Mouse (Mus musculus) lung, embryonic 16.5 days (tissue): Measurements from ENCODE around the gene C2cd4d. TPM values are rescaled to one million over a fixed set of nuclear protein-coding genes. Genes with fewer than 3 reads are reported as not detected.
A peak's percentile ranks its signal among the peaks of the same experiment; 100 is the strongest.

Source experiments
- ATAC-seq: fragments of 200-750 bp; cut with Nextera tagmentation; 2 replicates; pipeline ENCODE4 v1.8.0; 2017; ENCODE audit warnings: low read depth, mild to moderate bottlenecking, moderate library complexity
- H3K27ac ChIP-seq: fragments of 300-500 bp; sonication (generic); 2 replicates; pipeline ENCODE4 v1.5.1; 2014; ENCODE audit warnings: mild to moderate bottlenecking, control low read depth, low read length
- H3K27me3 ChIP-seq: fragments of 300-500 bp; sonication (generic); 2 replicates; pipeline ENCODE4 v1.6.1; 2014; ENCODE audit warnings: low read depth, low read length, mixed read lengths; ENCODE audit not compliant: control insufficient read depth, insufficient read depth
- H3K36me3 ChIP-seq: fragments of 300-500 bp; sonication (generic); 2 replicates; pipeline ENCODE4 v1.6.1; 2014; ENCODE audit warnings: low read length; ENCODE audit not compliant: control insufficient read depth, insufficient read depth
- H3K4me1 ChIP-seq: fragments of 300-500 bp; sonication (generic); replicated peaks from 2 replicates; pipeline ENCODE4 v1.6.1; 2014; ENCODE audit warnings: low read length, mixed read lengths; ENCODE audit not compliant: control insufficient read depth, insufficient read depth
- H3K4me2 ChIP-seq: fragments of 300-500 bp; sonication (generic); 2 replicates; pipeline ENCODE4 v1.6.1; 2014; ENCODE audit warnings: low read depth, low read length, control low read depth
- H3K4me3 ChIP-seq: fragments of 300-500 bp; sonication (generic); 2 replicates; pipeline ENCODE4 v1.5.1; 2014; ENCODE audit warnings: mild to moderate bottlenecking, low read length, control low read depth
- H3K9ac ChIP-seq: fragments of 300-500 bp; sonication (generic); 2 replicates; pipeline ENCODE4 v1.6.1; 2014; ENCODE audit warnings: low read length, control low read depth
- H3K9me3 ChIP-seq: fragments of 300-500 bp; sonication (generic); 2 replicates; pipeline ENCODE4 v1.6.1; 2016; ENCODE audit warnings: low read length; ENCODE audit not compliant: control insufficient read depth
- WGBS: fragments of 180-500 bp; shearing (Covaris S2); extraction: QIAGEN DNeasy Blood & Tissue Kit; methylation state at CpG from one replicate; pipeline ENCODE4 v1.1.7; 2014; 5-methylcytosine and 5-hydroxymethylcytosine counted together
- polyA plus RNA-seq: library from polyadenylated mRNA; unstranded; fragments of >200 nt; fragmentation: Nextera tagmentation; extraction: Ambion mirVana; gene quantifications from 2 replicates; pipeline ENCODE4 v1.2.1, GENCODE M21; 2015

The C2cd4d gene
- polyA plus RNA-seq: 0.16 and 0.68 TPM in 2 replicates

DNA sequence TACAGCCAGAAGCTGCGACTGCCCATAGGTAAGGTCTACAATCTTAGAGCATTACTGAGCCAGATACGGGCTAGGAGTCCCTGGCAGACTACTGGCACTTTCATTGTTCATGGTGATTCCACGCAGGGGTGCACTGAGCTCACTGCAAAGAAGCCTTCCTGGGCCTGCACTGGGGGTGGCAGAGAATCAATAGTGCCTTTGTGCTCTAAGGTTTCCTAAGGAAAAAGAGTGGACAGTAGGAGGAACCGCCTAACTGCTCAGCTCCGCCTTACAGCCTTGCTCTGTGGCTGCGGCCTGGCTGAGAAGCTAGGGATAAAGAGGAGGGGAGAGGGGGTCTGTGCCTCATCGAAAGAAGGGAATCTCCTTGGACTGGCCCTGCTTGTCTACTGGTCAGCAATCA is at the start of gene C2cd4d:
TSS of gene C2cd4d (plus strand) at position 301 of the 400 bp plus-strand sequence.
- ATAC-seq: no peak
- H3K27me3 ChIP-seq: peaks cover 29% of the 10 kb centered on the region
- H3K4me3 ChIP-seq: peak within 1 kb of the TSS; percentile 55
- peak within 1 kb of the TSS; percentile 94 for H3K4me2 ChIP-seq
- no peaks in the 10 kb centered on the region for H3K9me3 ChIP-seq
- no peak within 1 kb of the TSS for H3K27ac ChIP-seq
- H3K4me1 ChIP-seq: peaks cover 6% of the 10 kb centered on the region
- H3K9ac ChIP-seq: peak within 1 kb of the TSS; percentile 77
- H3K36me3 ChIP-seq: no peaks in the 10 kb centered on the region
- WGBS: 47% methylated on average over 7 of the region's 7 CpGs

DNA sequence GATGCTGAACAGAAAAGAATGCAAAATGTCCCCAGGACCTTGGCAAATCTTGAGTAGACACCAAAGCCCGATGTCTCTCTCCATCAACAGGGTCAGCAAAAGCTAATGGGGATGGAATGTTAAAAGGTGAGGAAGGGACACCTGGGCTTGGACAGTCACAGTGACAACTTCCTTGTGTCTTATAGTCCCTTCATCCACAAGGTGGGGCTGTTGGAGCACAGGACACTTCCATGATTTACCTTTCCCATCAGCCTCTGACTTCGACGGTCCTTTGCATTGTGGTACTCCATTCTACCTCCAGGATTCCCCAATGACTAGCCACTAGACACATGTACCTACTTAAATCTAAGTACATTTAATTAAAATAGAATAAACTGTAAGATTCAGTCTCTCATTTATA is 33.6 kb upstream of the C2cd4d start:
- no peak overlapping the region for H3K4me3 ChIP-seq
- no peaks in the 10 kb centered on the region for H3K27me3 ChIP-seq
- no peak overlapping the region for H3K27ac ChIP-seq
- no peaks in the 10 kb centered on the region for H3K4me1 ChIP-seq
- H3K4me2 ChIP-seq: no peak overlapping the region
- no peak for ATAC-seq
- H3K9me3 ChIP-seq: no peaks in the 10 kb centered on the region
- H3K36me3 ChIP-seq: peaks cover 2% of the 10 kb centered on the region; the same call in 1 of the 2 replicates
- WGBS: 45% methylated on average over 3 of the region's 3 CpGs
- no peak overlapping the region for H3K9ac ChIP-seq

DNA sequence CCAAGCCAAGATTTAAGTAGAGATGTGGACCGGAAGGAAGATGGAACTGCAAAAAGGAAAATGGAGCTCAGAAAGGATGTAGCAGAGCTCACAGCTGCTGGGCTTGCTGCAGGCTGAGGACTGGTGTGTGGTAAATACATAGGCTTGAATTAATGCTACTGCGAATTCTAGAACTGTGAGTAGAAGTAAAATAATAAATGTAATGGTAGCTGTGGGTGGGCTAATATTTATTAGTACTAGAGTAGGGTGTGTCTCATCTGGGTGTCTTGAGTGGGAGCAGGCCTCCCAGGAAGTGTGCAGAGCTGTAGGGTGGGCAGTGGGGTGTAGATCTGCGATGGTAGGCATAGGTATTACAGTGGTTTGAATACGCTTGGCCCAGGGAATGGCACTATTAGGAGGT is 27.8 kb upstream of the C2cd4d start:
- 91% methylated on average over 4 of the region's 4 CpGs for whole genome bisulfite sequencing
- no peaks in the 10 kb centered on the region for H3K9me3 ChIP-seq
- H3K36me3 ChIP-seq: peaks cover 2% of the 10 kb centered on the region; the same call in 1 of the 2 replicates
- no peak overlapping the region for H3K4me3 ChIP-seq
- no peak overlapping the region for H3K9ac ChIP-seq
- H3K4me1 ChIP-seq: no peaks in the 10 kb centered on the region
- H3K27ac ChIP-seq: no peak overlapping the region
- H3K4me2 ChIP-seq: no peak overlapping the region
- ATAC-seq: no peak
- H3K27me3 ChIP-seq: no peaks in the 10 kb centered on the region

DNA sequence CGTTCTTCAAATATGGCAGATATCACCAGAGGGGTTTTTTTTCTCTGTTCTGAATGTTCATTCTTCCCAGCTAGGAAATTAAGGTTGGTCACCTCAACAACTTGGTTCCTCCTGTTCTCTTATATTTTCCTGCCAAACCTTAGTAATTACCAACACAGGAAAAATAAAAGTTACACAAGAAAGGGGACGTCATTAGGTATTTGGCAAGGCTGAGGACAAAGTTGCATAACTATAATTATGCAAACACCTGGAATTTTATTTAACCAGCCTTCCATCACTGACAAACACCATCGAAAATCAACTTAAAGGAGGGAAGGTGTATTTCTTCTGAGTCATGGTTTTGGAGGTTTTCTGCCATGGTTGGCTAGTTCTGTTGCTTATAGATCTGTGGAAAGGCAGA is 23.7 kb upstream of the C2cd4d start:
- Histone ChIP-seq H3K4me2 (no peak overlapping the region), H3K36me3 (no peaks in the 10 kb centered on the region), H3K4me3 (no peak overlapping the region), H3K27ac (no peak overlapping the region), H3K4me1 (peaks cover 5% of the 10 kb centered on the region; the same call in 1 of the 2 replicates), H3K9ac (no peak overlapping the region), H3K27me3 (no peaks in the 10 kb centered on the region), H3K9me3 (no peaks in the 10 kb centered on the region)
- no peak for ATAC-seq
- WGBS: 78% methylated on average over 3 of the region's 3 CpGs

DNA sequence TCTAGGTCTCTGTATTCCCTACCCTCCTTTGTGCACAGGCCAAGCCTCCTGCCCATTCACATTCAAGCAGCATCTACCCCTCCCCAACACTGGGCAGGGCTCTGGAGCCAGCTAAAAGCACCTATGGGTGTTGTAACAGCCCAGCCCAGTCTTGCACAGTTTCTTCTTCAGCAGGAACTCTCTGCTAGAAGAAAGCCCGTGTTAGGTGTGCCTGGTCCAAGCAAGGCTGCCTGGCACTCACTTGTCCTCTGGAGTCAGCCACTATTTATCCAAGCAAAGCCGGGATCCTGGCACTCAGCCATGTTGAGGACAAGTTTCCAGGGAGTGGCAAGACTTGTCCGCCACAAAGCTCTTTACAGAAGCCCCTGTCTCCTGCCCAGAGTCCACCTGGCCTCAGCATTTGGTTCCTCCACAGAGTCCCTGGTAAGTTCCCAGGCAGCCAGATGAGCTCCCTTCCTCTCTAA is 20.2 kb upstream of the C2cd4d start, which contains the start of gene Them5:
TSS of gene Them5 (plus strand) at position 141 of the 464 bp plus-strand sequence.
- Histone ChIP-seq H3K4me3 (no peak within 1 kb of the TSS), H3K4me1 (peaks cover 5% of the 10 kb centered on the region; the same call in 1 of the 2 replicates), H3K9me3 (no peaks in the 10 kb centered on the region), H3K9ac (no peak within 1 kb of the TSS), H3K27ac (no peak within 1 kb of the TSS; the same call in 1 of the 2 replicates), H3K27me3 (no peaks in the 10 kb centered on the region), H3K4me2 (no peak within 1 kb of the TSS), H3K36me3 (no peaks in the 10 kb centered on the region)
- 11% methylated on average over 3 of the region's 3 CpGs for WGBS
- ATAC-seq: peak; percentile 73

DNA sequence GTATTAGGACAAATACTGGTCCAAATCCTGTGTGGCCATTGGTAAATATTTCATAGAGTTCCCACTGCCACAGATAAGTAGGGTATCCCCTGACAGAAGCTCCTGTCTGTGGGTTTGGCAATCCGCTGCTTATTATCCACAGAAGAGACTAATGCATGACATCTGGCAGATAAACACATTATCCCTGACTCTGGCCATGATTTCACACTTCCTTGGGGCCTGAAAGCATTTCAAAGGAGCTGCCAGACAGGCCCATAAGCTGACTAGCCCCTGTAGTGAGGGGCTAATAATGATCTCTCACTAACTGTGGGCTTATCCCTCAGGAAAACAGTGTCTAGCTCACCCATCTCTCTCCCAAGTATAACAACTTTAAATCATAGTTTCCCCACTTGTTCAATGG is 19.7 kb upstream of the C2cd4d start:
- WGBS: 55% methylated on average over 1 of the region's 1 CpGs
- H3K4me3 ChIP-seq: no peak overlapping the region

DNA sequence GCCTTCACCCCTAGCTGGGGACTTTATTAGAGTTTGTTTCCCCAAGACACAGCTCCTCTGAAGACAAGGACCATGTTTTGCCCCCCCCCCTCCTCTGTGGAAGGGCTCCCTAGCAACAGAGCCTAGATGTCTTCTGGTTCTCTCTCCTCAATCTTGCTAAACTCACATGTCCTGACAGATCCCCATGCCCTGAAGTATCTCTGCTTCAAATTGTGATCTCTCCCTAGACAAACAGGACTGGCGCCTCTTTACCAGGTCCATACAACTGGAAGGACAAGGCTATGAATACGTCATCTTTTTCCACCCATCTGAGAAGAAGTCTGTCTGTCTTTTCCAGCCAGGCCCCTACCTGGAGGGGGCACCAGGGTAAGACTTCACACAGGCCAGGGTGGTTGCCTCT is 18.1 kb upstream of the C2cd4d start:
- 66% methylated on average over 2 of the region's 2 CpGs for WGBS
- Histone ChIP-seq H3K27ac (no peak overlapping the region), H3K27me3 (no peaks in the 10 kb centered on the region), H3K9ac (no peak overlapping the region), H3K9me3 (no peaks in the 10 kb centered on the region), H3K4me3 (no peak overlapping the region), H3K4me1 (peaks cover 5% of the 10 kb centered on the region; the same call in 1 of the 2 replicates), H3K4me2 (no peak overlapping the region), H3K36me3 (no peaks in the 10 kb centered on the region)
- ATAC-seq: no peak

More for the DNA sequence above, 19.7 kb upstream of the C2cd4d start:
- H3K4me1 ChIP-seq: peaks cover 5% of the 10 kb centered on the region; the same call in 1 of the 2 replicates
- H3K9ac ChIP-seq: no peak overlapping the region
- no peak for ATAC-seq
- no peaks in the 10 kb centered on the region for H3K36me3 ChIP-seq
- H3K4me2 ChIP-seq: no peak overlapping the region
- no peak overlapping the region for H3K27ac ChIP-seq
- no peaks in the 10 kb centered on the region for H3K9me3 ChIP-seq
- H3K27me3 ChIP-seq: no peaks in the 10 kb centered on the region

DNA sequence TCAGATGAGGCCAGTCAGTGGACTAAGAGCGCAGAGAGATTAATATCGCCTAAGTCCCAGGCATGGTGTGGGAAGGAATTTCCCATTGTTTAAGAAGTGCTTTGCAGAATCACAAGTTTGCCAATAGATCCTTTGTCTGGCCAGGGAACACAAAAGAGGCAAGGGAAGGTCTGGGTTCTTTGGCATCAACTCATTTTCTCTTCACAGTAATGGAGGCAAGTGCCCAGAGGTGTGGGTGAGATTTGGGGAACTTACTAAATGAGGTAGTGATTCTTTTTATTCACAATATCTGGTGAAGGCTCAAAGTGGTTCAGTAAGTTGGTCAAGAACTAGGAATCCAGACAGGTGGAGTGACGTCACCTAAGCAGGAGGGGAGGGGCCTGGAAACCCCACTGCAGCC is 17.3 kb upstream of the C2cd4d start:
- ATAC-seq: no peak
- Histone ChIP-seq H3K9ac (no peak overlapping the region), H3K27ac (no peak overlapping the region), H3K4me3 (no peak overlapping the region), H3K4me1 (peaks cover 5% of the 10 kb centered on the region; the same call in 1 of the 2 replicates), H3K9me3 (no peaks in the 10 kb centered on the region), H3K27me3 (no peaks in the 10 kb centered on the region), H3K36me3 (no peaks in the 10 kb centered on the region), H3K4me2 (no peak overlapping the region)
- WGBS: 45% methylated on average over 3 of the region's 3 CpGs

DNA sequence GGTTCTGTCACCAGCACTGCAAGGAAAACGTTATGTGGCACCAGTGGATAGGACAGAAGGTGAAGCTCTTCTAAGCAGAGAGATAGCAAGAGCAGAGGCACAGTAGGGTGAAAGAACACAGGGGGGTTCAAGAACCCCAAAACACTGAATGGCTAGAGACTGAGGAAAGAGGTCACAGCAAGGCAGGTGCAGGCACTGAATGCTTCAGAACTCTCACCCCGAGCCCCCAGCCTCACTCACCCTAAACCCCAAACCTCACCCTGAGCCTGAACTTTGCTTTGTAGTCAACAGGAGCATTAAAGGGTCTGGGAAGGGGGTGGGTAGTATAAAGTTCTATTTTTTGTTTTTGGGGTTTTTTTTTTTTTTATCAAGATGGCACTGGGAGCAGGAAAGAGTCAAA is 14.1 kb upstream of the C2cd4d start:
- no peaks in the 10 kb centered on the region for H3K4me1 ChIP-seq
- 74% methylated on average over 2 of the region's 2 CpGs for WGBS
- H3K9ac ChIP-seq: no peak overlapping the region
- no peaks in the 10 kb centered on the region for H3K27me3 ChIP-seq
- ATAC-seq: no peak
- no peaks in the 10 kb centered on the region for H3K9me3 ChIP-seq
- no peak overlapping the region for H3K4me2 ChIP-seq
- no peaks in the 10 kb centered on the region for H3K36me3 ChIP-seq
- H3K4me3 ChIP-seq: no peak overlapping the region
- H3K27ac ChIP-seq: no peak overlapping the region

DNA sequence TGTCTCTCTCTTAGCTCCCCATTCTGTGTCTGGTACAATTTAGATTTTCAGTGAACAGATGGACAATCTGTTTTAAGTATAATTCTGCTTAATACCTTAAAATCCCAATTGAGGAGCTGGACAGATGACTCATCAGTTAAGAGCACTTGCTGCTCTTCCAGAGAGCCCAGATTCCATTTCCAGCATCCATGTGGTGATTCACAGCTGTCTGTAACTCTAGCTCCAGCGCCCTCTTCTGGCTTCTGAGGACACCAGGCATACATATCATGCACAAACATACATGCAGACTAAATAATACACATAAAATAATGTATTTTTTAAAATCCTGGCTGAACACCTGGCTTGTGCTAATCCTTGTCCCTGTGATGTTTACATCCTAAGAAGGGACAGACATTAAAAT is 1.4 kb upstream of the C2cd4d start:
- Histone ChIP-seq H3K4me3 (no peak overlapping the region), H3K4me2 (no peak overlapping the region), H3K9me3 (no peaks in the 10 kb centered on the region), H3K4me1 (peaks cover 6% of the 10 kb centered on the region), H3K36me3 (no peaks in the 10 kb centered on the region), H3K27ac (no peak overlapping the region), H3K9ac (no peak overlapping the region), H3K27me3 (peaks cover 29% of the 10 kb centered on the region)
- no peak for ATAC-seq
- WGBS: 0% methylated on average over 1 of the region's 1 CpGs
